Mouse (Mus musculus) monocyte, adult 5-6 weeks (primary cell): ENCODE results near the gene Psmd9. TPM values are rescaled to one million over a fixed set of nuclear protein-coding genes. Genes with fewer than 3 reads are reported as not detected.

Experiments used
- ATAC-seq: fragments of 153-309, 156-312 bp; replicated peaks from 2 replicates; pipeline ENCODE4 v1.8.0; 2017; ENCODE audit warnings: mild to moderate bottlenecking; ENCODE audit not compliant: low TSS enrichment, insufficient number of reproducible peaks, severe bottlenecking, poor library complexity, low FRiP score
- total RNA-seq: library from RNA; stranded (forward); fragments of 200-1000, 200-491, 200-594 nt; gene quantifications from 3 replicates; pipeline ENCODE4 v1.2.3, GENCODE M21; 2017

Gene Psmd9
- total RNA-seq, 1 experiment from 2014 or later = 38.7 TPM

DNA sequence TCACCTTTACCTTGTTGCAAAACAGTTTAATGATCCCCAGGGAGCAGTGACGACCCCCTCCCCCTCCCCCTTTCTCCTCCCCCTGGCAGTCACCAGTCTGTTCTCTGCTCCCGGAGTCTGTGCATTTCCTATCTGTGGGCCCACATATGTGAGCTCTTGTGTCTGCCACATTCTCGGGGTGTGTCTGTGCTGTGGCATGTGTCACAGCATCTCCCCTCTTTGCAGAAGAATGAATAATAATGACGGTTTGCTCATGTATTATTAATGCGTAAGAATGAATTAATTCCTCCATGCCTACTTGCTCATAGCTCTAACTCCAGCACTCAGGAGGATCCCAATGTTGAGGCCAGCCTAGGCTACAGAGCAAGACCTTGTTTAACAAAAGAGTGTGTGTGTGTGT is 103.7 kb downstream of the Psmd9 start:
- no peak for ATAC-seq

GRCm38 (mm10) chr5:123276636-123277341 is 107.6 kb downstream of the Psmd9 start:
- ATAC-seq = no peak

DNA sequence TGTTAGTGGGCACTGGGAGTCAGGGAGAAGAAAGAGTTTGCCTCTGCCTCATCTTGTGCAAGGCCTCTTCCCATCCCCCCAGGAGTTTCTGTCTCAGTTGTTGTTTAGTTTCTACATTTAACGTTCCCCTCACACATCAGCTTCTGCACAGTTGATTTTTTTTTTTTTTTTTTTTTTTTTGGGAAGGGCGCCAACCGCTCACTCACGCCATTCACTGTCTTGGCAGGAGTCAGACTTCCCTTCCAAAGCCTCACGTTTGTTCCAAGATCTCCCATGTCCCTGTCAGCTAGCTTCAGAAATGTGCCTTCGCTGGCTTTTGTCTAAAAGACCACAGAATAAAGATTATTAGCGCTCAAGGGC is 108.1 kb downstream of the Psmd9 start:
- no peak for ATAC-seq

- no peak for ATAC-seq
These were observed 108.5 kb downstream of the Psmd9 start for GRCm38 (mm10) chr5:123277704-123278103.

DNA sequence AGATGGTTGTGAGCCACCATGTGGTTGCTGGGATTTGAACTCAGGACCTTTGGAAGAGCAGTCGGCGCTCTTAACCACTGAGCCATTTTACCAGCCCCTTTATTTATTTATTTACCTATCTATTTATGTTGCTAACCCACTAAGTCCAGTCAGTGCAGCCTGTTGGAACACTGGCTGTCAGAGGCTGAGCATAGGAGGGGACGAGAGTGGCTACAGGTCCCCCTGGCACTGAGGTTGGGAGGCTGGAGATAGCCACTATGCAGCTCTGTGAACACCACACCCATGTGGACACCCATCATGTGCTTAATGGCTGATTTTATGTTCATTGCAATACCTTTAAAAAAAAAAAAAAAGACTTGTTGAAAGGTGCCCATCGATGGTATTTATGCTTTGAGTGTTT is 110.0 kb downstream of the Psmd9 start:
- ATAC-seq = no peak

DNA sequence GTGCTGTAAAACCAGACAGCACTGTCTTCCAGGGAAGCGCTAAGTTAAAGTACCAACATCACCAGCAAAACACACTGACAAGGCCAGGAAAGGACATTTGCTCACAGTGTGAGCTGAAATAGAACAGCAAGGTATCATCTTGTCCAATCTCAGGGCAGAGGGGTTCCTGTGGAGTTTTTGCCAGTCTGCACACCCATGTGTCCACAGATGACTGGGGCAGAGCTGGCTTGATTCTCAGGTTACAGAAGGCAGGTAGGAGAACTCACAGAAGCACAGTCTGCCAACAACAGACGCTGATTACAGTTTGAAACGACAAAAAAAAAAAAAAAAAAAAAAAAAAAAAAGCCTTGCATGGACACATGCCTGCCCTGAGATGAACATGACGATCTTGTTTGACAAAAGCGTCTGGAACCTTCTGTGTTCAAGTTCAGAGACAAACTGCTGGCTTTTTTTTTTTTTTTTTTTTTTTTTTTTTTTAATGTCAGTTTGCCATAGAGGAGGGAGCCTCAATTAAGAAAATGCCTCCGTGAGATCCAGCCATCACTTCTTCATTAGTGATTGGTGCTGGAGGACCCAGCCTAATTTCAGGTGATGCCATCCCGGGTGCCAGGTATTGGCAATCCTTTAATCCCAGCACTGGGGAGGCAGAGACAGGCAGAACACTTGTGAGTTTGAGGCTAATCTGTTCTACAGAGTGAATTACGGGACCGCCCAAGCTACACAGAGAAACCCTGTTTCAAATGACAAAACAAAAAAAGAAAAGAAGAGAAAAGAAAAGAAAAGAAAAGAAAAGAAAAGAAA is 112.3 kb downstream of the Psmd9 start:
- no peak for ATAC-seq

DNA sequence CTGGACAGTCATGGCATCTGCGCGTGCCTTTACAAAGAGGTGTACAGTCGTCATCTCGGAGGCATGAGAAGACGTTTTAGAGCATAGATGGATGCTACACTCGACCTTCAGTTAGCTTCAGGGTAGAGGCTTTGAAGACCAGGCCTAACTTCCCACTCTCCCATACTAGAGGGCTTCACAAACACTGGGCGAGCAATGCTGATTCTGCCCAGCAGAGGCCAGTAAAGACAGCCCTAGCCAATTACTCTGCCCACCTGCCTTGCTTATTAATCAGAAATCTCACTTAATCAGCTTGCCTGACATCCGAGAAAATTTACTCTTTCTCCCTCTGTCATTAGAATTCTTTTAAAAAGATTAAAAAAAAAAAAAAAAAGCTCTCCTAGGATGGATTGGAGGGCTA is 116.0 kb downstream of the Psmd9 start:
- ATAC-seq = no peak

DNA sequence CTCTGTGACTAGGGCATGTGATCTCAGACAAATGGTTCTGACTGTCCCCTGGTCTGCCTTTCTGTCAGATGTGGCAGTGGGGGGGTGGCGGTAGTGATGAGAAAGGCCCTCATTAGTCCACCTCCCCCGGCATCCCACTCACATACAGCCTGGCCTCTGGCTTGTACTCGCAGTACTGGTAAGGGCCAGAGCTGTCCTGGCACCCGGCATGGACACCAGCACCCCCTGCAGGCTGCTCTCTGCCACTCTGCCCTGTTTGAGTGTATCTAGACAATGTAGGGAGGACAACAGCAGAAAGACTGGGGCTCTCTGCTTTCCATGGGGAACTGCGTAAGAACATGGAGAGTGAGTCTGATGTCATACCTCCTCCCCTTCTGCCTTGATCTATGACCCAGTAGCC is 118.9 kb downstream of the Psmd9 start:
- 0 out of 2 replicates have a peak, but pooled peaks have one; percentile 22 for ATAC-seq

GRCm38 (mm10) chr5:123294653-123295052 is 125.4 kb downstream of the Psmd9 start:
- ATAC-seq = no peak

DNA sequence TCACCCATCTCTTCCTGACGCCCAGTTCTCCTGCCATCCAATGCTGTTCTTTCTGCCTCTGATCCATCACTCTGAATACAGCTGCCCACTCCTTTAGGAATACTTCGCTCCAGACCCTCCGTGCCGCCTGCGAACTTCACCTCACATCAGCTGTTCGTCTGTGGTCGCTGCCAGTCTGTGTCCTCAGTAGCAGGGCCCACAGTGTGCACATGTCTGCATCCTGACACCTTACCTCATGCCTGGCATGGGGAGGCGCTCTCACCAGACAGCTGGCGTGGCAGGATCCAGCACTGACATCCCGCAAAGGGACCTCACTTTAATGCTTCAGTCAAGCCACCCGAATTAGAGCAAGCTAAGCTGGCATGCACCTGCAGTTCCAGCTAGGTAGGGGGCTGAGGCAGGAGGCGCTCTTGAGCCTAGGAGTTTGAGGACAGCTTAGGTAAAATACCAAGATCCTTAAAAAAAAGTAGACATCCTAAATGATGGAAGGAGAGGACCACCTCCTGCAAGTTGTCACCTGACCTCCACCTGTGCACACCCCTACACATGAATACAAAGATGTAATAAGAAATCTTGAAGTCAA is 127.1 kb downstream of the Psmd9 start:
- no peak for ATAC-seq

DNA sequence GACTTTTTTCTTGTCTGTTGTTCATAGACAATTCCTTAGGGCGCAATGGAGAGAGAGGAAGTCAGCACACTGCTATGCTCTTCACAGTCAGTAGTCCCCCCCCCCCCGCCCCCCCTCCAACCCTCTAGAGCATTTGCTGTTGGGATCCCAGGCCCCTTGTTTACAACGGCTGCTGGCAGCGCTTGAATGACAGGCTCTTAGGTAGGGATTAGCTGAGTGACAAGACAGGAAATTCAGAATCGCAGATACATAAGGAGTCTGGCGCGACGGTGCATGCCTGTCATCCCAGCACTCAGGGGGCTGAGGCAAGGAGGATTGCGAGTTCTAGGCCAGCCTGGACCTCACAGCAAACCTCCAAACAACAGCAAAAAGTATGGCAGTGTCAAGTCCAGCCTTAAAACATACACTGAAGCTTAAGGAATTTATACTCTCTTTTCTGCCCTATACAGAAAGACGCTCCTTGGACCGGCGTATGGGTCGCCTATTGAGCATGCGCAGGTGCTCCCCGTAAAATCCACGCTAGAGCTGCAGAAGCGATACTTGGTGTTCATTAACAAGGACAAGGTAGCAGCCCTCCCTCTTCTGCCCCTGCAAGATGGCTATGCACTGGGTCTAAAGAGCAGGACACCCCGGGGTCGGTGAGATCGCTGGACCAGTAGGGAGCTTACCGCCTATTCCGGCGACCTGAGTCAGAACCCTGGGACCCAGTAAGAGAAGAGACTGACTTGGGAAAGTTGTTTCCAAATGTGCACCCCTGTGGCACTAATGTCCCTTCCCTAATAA is 128.0 kb downstream of the Psmd9 start:
- no peak for ATAC-seq

- no peak for ATAC-seq
These were observed 128.6 kb downstream of the Psmd9 start for GRCm38 (mm10) chr5:123297830-123298229.

DNA sequence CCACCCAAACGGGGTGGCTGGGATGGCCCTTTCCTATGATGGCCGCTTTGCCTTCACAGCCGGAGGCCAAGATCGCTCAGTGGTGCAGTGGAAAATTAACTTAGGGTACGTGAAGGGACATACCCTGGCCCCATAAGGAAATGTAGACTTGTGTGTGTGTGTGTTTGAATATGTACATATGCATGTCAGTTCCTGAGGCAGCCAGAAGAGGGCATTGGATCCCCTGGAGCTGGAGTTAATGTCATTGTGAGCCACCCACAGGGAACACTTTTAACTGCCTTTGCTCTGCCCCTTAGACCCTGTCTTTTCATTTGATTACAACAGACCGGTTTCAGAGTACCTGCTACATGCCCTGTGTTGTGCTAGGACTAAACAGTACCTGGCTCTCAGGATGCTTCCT is 129.3 kb downstream of the Psmd9 start:
- ATAC-seq = no peak

Other genes with a start within 250 kb of the Psmd9 start
- gene Kdm2b, start 179.6 kb upstream of the Psmd9 start, total RNA-seq = 24.1 to 26.8 TPM (median 25.5 TPM) in 3 replicates
- 14.6 to 21.8 TPM (median 17.2 TPM) in 3 replicates for gene Orai1, start 154.3 kb upstream of the Psmd9 start, total RNA-seq
- not detected in 3 replicates for gene Morn3, start 122.4 kb upstream of the Psmd9 start, total RNA-seq
- gene Tmem120b, start 101.0 kb upstream of the Psmd9 start, total RNA-seq = 0.67 to 3.5 TPM (median 2.0 TPM) in 3 replicates
- 18.8 to 40.6 TPM (median 30.1 TPM) in 3 replicates for gene Rhof, start 36.7 kb upstream of the Psmd9 start, total RNA-seq
- 2.4 to 15.3 TPM (median 3.2 TPM) in 3 replicates for gene Setd1b, start 27.2 kb upstream of the Psmd9 start, total RNA-seq
- gene Hpd, start 13.3 kb downstream of the Psmd9 start, total RNA-seq = not detected in 3 replicates
- gene Wdr66, start 82.7 kb downstream of the Psmd9 start, total RNA-seq = 0.78 TPM in 1 of 3 replicates, not detected in the others
- gene Bcl7a, start 174.4 kb downstream of the Psmd9 start, total RNA-seq = 1.3 to 5.0 TPM (median 2.7 TPM) in 3 replicates
- gene Mlxip, start 225.4 kb downstream of the Psmd9 start, total RNA-seq = 17.5 to 37.6 TPM (median 22.9 TPM) in 3 replicates